Mouse (Mus musculus) olfactory bulb, adult 2 months (tissue): ENCODE data around the gene Ranbp6.

Experiments used
- CTCF ChIP-seq: fragments of 200-500 bp; IDR thresholded peaks from 2 replicates; pipeline ENCODE4 v1.5.1; 2012; ENCODE audit warnings: low read depth, mild to moderate bottlenecking, low read length, moderate library complexity; ENCODE audit not compliant: insufficient read depth
- POLR2A ChIP-seq: fragments of 200-500 bp; IDR thresholded peaks from 2 replicates; pipeline ENCODE4 v1.6.1; 2012; ENCODE audit warnings: mild to moderate bottlenecking, low read depth, low read length, moderate library complexity; ENCODE audit not compliant: insufficient read depth

DNA sequence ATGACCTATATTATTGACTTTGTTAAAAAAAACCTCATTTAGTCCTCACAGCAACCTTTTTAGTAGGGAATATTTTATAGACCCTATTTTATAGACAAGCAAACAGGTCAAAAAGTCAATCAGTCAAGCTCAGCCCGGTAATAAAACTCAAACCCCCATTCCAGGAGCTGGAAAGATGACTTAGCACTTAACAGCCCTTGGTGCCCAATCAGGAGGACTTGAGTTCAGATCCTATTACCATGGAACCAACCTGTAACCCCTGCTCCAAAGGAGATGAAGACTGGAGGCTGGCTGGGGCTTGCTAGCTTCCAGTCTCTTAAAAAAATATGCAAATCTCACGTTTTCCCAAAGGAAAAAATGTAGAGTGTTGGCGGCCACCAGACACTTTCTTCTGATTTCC is 8.8 kb downstream of the Ranbp6 start:
- TF ChIP-seq CTCF, result no peak
- TF ChIP-seq POLR2A, result no peak
